Mouse (Mus musculus) lung, postnatal 4 days (tissue): Measurements from ENCODE around the gene Dnah17.
A peak's percentile ranks its signal among the peaks of the same experiment; 100 is the strongest.

Experiments
- DNase-seq, 2 experiments: peaks; one replicate each; pipeline ENCODE4 v3.0.0; 2021

Gene Dnah17

DNA sequence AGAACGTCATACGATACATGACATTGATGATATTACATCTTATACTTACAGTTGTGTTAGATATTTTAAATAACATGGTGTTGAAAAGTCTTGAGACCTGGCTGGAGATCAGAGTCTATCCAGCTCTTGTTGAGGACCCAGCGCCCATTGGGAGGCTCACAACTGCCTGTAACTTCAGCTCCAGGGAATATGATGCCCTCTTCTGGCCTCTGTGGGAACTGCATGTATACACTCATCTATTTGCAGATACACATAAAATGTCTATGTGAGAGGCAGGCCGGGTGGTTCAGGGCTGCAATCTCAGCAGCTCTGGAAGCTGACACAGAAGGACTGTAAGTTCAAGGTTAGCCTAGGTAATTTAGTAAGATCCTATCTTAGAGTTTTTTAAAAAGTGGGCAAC is 112.1 kb downstream of the Dnah17 start:
- peak in 1 of 2 experiments; percentile 24 for DNase-seq

GRCm38 (mm10) chr11:118015381-118016145 is 114.9 kb downstream of the Dnah17 start:
- DNase-seq: no peak

- peak in 1 of 2 experiments; percentile 16 for DNase-seq
Observed at GRCm38 (mm10) chr11:118014391-118014995, 115.9 kb downstream of the Dnah17 start.

- no peak for DNase-seq
Observed at GRCm38 (mm10) chr11:118013339-118013738, 117.1 kb downstream of the Dnah17 start.

DNA sequence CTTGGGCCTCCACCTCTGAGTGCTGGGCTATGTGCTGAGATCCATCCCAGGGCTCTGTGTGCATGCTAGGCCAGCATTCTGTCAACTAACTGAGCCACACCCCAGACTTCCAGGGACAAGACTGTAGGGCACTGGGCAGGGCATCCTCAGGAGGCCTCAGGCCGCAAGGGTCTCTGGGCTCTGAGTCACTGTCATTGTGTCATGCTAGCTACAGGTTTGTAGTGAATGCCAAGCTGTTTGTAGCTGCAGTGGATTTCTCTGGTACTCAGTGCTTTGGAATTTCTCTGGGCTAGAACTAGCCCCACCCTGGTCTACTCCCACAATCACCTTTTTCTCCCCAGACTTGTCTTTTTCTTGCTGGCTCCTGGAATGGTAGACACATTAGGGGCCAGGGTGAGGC is 117.8 kb downstream of the Dnah17 start:
- no peak for DNase-seq

- DNase-seq: no peak
Observed at GRCm38 (mm10) chr11:118009865-118010571, 120.4 kb downstream of the Dnah17 start.

GRCm38 (mm10) chr11:118008843-118009242 is 121.6 kb downstream of the Dnah17 start:
- DNase-seq: no peak

GRCm38 (mm10) chr11:118008144-118008805 is 122.2 kb downstream of the Dnah17 start:
- DNase-seq: no peak

DNA sequence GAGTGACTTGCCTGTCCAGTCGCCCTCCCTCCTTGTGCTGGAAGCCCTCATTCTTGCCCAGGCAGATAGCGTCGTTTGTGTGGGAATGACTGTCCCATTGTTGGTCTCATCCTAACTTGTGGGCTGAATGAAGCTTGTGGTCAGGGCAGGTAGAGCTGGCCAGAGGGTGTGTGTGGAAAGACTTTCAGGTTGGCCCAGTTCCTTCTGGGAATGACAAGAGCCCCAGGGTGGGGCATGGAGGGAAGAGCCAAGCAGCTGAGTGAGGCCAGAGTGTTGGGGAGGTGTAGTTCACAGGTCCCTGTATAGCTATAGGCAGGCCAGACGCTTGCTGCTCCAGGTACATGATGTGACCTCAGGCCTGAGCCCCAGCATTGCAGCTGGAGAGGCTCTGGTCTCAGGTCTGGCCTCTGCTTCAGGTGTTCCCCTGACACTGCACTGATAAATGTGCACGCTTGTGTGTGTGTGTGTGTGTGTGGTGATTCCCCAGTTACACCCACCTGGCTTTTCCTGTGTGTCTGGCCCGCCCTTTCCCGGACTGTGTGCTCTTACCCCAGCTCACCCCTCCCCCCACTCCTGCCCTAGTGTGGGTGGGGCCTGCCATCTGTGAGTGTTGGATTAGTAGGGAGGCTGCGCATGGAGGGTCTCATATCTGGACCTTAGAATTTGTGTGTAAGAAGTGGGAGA is 122.8 kb downstream of the Dnah17 start:
- DNase-seq: peak; percentile 34 to 57

- peak; percentile 23 to 55 for DNase-seq
Observed at GRCm38 (mm10) chr11:118004217-118004616, 126.2 kb downstream of the Dnah17 start.

- DNase-seq: peak in 1 of 2 experiments; percentile 57
Observed at GRCm38 (mm10) chr11:118003718-118004117, 126.7 kb downstream of the Dnah17 start.

DNA sequence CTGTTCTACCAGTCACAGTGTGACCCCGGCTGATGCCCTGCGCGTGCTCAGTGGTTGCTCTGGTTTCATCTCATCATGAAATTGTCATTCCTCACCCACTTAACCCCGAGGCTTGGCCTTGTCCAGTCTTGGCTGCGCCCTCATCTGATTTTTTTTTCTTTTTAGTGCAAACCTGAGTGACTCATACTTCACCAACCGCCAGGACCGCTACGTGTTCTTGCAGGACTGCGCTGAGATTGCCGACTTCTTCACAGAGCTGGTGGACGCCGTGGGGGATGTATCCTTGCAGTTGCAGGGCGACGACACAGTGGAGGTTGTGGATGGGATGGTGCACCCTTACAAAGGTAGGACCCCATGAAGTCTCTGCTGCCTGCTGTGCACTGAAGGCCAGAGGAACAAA is 127.3 kb downstream of the Dnah17 start:
- DNase-seq: no peak

DNA sequence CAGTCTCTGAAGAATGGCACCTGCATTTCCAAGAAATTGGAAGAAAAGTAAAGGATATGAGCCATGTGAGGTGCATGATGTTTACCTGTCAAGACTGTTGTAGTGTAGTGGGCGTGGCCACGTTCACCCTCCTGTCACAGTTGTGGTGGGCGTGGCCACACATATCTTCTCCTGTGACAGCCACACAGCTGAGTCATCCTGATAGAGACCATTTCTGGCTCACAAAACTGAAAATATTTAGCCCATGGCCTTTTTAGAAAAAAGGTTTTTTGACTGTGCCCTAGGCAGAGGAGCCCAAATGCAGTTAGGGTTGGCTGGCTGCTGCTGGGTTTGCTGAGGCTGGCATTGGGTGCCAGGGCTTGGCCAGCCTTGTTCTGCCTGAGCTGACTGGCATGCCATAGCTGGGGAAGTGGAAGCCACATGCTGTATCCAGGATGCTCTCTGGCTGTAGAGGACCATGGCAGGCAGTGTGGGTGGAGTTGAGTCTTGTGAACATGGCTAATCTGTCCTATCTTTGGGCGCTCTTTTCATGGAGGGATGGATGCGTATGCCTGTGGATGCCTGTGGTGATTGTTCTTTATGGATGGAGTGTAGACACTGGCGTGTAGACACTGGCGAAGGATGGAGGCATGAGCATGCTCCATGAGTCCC is 129.7 kb downstream of the Dnah17 start:
- no peak for DNase-seq

DNA sequence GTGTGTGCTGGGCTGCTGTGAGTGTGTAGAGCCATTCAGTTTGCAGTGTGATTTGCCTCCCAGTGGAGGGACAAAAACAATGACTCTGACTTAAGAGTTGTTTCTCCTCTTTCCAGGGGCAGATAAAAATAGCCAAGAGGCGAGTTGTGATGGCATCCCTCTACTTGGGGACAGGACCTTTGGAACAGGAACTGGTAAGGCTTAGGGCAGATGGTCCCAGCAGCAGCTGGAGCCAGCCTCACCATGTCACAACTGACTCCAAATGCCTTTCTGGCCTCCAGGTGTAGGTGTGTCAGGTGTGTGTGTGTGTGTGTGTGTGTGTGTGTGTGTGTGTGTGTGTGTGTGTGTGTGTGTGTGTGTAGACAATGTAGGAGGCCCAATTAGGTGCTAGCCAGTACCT is 130.4 kb downstream of the Dnah17 start:
- no peak for DNase-seq

GRCm38 (mm10) chr11:117999260-117999934 is 131.0 kb downstream of the Dnah17 start:
- DNase-seq: no peak

DNA sequence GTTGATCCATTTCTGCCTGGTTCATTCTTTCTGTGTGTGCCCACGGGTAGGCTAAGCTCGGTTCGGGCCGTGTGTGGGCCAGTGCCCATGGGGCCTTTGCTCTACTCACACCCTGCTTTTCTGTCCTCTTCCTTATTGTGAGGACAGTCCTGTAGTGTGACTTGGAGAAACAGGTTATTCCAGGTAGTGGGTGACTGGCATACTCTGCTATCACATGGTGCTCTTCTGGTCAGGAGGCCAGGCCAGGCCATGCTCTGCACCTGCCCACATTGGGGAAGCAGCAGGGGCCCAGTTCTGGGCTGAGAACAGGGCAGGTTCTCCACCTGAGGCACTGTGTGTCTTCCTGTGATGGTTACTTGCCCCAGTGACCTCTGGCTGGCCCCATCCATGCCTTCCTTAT is 132.1 kb downstream of the Dnah17 start:
- DNase-seq: no peak

DNA sequence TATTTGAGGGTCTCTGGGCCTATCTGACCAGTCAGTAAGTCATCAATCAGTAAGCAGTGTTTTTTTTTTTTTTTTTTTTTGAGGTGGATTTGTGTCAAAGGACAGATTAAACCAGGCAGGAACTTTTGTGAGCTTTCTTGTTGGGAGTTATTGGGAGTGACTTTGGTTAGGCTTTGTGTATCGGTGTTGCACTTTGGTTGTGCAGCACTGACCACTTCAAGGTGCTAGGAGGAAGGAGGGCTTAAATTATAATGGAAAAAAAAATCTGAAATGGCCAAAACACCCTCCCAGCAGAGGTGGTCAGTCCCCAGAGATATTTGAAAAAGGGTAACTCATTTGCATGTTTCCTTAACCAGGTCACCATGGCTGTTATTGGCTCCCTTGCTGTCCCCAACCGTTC is 133.3 kb downstream of the Dnah17 start:
- no peak for DNase-seq

- no peak for DNase-seq
Observed at GRCm38 (mm10) chr11:117996066-117996465, 134.4 kb downstream of the Dnah17 start.

DNA sequence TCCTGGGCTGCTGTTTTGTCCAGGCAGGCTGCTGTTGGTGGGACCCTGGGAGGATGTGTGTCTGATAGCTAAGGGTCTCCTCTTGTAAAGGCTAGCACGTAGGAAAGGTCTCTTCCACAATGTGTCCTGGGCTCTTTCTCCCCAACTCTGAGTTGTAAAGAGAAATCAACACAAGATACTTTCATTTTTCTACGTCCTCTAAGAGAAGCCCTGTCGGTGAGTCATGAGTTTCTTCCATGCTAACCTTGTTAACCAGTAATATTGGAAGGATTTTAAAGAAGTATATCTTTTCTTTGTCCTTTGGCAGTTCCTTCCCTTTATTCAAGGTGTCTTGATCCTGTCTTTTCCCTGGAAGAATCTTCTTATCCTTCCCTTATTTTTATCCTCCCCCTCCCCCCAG is 134.8 kb downstream of the Dnah17 start:
- no peak for DNase-seq

- DNase-seq: peak in 1 of 2 experiments; percentile 19
Observed at GRCm38 (mm10) chr11:117995255-117995654, 135.2 kb downstream of the Dnah17 start.

- DNase-seq: peak; percentile 51 to 53
Observed at GRCm38 (mm10) chr11:117994250-117995057, 136.0 kb downstream of the Dnah17 start.
